Mouse (Mus musculus) spleen, postnatal 4 days (tissue): ENCODE measurements around the gene Tmem11.

Experiments
- DNase-seq, 2 experiments: peaks; one replicate each; pipeline ENCODE4 v3.0.0; 2022; ENCODE audit warnings: low spot score in 2 of 2

Gene Tmem11

GRCm38 (mm10) chr11:60828903-60829302 lies 50.2 kb downstream of the Tmem11 start:
- no peak for DNase-seq

GRCm38 (mm10) chr11:60827241-60827945 lies 51.7 kb downstream of the Tmem11 start:
- DNase-seq = no peak

- DNase-seq = no peak
These were observed 52.4 kb downstream of the Tmem11 start for GRCm38 (mm10) chr11:60826700-60827099.

GRCm38 (mm10) chr11:60825191-60825590 lies 53.9 kb downstream of the Tmem11 start:
- DNase-seq = no peak

- DNase-seq = no peak
These were observed 55.3 kb downstream of the Tmem11 start for GRCm38 (mm10) chr11:60823771-60824170.

GRCm38 (mm10) chr11:60816398-60816797 lies 62.7 kb downstream of the Tmem11 start:
- DNase-seq = no peak
